Mouse (Mus musculus) embryo, embryonic 11 days (tissue): ENCODE data around the gene Limch1.

Source experiments
- DNase-seq: peaks from one replicate; pipeline ENCODE4 v3.0.0-alpha.2; 2015

The Limch1 gene

DNA sequence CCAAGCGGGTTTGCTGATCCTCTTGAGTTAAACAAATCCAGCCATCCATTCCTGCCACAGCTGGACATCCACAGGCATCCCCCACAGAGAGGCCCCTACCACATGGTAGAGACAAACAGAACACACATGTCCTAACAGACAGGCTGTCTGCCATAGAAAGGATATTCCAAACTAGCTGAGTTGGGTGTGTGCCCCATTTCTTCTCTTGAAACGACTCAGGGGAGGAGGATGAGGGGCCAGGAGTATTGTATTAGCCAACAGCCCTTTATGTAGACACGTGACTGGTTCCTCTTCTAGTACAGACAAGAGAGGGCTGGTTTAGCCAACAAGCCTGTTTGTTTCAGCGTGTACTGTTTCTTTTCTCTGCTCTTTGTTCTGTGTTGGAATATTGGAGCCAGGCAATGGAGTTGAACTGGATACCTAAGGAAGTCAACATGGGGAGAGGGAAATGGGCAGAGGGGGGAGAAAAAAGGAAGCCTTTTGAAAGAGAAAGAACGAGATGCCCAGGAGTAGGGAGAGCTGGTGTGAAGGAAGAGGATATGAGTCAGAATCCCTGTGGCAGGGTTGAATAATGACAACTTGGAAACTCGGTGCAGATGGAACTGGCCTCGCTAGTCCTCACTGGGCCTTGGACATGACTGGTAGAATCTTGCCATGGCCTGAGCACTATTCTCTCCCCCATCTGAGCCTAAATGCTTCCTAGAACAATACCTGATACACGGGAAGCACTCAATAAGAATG, 196.3 kb downstream of the Limch1 start:
- no peak for DNase-seq

DNA sequence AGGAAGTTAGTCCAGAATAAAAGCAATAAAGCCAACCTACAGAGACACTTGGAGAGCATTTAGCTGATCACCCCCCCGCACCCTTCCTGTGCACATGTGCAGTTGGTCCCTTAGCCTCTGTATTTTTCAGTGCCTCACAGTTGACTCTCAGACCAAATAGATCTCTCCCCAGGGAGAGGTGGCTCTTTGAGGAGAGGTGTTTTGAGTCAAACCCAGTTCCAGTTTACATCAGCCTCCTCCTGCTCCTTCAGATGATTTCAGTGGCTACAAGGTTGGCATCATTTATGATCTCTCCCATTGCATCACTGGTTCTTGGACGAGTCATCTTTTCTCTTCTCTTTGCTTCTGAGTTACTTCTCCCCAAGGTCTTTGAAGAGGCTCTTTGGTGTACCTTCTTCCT, 197.3 kb downstream of the Limch1 start:
- no peak for DNase-seq

- no peak for DNase-seq
Measured at GRCm38 (mm10) chr5:66943521-66943920, 197.9 kb downstream of the Limch1 start.

- no peak for DNase-seq
Measured at GRCm38 (mm10) chr5:66947958-66948357, 202.3 kb downstream of the Limch1 start.

DNA sequence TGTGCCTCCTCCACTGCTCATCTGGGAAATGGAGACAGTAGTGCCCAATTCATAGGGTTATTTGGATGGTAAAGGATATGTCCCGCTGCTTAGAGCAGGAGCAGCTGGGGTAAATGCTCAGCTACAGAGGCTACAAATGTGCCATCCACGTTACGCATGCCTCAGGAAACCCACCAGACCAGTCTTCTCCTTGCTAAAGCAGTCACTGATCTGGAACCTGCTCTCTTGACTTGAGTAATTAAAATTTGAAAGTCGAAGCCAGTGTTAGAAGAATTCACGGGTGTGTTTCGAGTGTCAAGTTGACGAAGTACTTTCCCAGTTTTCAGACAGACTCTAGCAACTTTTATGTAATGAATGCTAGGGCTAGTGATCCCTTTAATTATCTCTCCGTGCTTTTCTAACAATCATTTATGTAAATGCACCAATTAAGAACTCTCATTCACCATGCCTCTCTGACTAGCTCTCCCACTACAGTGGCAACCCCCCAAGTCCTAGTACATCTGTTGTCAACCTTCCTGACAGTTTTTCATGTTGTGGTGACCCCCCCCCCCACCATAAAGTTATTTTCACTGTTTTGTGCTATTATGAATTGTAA, 203.6 kb downstream of the Limch1 start:
- DNase-seq = no peak

- no peak for DNase-seq
Measured at GRCm38 (mm10) chr5:66953375-66953774, 207.7 kb downstream of the Limch1 start.

DNA sequence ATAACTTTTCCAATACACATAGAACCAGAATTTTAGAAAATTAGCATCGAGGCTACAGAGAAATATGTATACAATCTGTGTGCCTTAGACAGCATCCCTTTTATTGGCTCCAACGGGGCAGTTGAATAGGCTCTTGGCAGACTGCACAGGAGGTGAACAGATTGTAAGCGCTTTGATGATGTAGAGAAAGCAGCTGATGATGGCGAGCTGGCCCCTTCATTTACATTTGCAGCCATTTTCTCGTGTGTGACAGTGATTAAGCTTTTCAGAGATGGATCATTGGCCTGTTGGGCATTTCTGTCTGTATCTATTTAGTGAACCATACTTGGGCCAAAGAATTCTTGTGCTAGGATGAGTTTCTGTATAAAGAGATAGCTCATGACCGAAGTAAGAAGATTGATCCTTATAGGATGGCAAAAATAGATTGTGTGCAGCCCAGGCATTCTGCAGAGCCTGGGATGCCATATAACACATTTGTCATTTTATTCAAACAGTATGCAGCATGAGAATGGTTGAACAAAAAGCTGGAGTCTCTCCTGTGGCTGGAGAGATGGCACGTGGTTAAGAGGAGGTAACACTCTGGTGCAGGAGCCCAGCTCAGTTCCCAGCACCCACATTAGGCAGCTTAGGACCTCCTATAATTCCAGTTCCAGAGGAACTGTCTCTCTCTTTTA, 208.5 kb downstream of the Limch1 start:
- no peak for DNase-seq

GRCm38 (mm10) chr5:66955245-66955644, 209.6 kb downstream of the Limch1 start:
- DNase-seq = no peak

DNA sequence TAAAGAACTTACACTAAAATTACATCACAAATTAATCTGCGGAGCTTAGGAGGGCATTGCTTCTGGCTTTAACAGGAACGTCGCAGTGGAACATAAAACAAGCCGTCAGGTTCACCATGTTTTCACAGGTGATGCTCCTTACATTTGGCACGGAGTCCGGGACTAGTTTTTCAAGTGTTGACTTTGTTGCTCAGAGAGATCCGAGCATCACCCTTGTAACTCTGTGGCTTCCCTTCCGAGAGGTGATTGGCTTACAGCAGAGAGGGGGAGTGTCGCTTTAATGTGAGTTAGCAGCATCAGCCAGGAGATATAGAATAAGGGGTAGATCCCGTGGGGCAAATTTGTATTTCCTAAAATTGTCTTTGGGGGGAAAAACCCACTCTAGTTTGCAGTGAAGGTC, 212.0 kb downstream of the Limch1 start:
- no peak for DNase-seq

DNA sequence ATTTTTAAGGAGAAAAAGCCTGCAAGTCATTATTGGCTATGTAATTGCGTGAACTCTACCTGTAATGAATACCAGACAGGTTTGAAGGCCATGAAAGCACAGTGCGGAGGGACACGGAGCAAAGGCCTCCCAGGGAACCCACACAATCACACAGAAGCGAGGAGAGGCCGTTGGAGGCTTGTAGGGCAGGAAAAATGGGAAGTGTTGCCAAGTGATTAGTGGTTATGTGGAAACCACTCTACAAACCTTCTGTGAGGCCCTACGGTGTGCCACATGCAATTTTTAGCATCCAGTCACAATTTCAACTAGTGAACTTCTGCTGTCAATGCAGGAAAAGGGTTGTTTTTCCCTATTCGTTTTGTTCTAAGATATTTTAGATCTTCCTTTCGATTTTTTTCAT, 212.5 kb downstream of the Limch1 start:
- DNase-seq = no peak

DNA sequence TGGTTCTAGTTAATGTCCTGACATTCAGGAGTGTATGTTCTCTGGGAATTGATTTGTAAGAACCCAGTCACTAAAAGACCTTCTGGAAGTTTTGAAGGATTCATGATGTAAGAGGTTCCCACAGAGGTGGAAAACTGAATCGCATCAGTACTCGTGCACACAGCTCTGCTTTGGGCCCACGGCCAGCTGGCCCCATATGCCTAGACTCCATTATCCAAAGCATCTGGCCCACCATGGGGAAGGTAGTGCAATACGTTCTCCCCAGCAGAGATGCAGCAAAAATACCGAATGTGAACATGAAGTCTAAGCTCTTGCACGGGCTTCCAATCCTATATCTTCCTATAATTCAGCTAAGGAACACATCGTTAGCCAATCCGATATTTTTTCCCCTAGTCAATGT, 214.3 kb downstream of the Limch1 start:
- no peak for DNase-seq

- peak; percentile 53 for DNase-seq
Measured at GRCm38 (mm10) chr5:66965442-66965841, 219.8 kb downstream of the Limch1 start.

DNA sequence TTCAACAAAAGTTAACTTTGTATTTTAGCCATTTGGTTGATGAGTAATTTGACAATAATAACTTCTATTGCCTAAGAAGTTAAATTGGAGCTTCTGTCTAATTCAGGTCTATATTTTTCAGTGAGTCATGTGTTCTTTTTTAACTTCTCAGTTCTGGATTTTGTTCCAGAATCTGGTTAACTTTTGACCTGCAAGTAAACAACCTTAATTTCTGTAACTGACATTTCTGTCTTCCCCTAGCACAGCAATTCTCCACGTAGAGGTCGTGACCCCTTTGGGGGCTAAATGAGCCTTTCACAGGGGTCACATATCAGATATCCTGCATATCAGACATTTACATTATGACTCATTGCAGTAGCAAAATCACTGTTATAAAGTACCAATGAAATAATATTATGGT, 221.5 kb downstream of the Limch1 start:
- DNase-seq = peak; percentile 28

GRCm38 (mm10) chr5:66967646-66968045, 222.0 kb downstream of the Limch1 start:
- peak; percentile 52 for DNase-seq

DNA sequence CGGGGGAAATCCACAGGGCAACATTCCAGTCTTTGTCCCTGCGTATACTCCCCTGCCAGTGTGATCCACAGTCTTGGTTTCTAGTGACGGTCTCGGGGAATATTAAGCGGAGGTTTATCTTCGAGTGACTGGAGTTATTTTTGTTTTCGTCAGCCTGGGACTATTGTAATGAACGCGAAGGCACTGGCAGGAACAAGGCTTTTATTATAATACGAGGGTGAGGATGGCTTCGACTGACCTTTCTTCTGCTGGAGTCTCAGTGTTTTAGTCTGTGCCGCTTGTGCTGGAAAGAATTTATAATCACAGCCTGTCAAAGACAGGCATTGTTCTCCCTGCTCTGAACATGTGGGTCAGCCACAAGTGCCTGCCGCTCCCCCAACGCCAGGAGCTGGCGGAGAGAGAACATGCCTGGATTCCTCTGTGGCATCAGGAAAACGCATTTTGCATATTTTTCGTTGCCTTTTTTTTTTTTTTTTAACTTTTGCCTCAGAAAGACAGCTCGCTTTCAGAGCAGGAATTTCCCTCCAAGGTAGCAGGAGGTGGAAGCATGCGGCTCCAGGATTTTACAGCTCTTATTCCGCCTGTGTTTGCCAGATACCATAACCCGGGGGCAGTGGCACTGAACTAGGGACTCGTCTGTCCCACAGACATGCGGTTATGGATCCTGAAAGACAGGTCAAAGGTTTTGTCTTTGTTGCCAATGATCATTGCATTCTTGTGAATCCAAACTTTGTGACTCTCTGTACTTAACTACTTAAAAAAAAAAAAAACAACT, 222.6 kb downstream of the Limch1 start:
- DNase-seq = peak; percentile 87

DNA sequence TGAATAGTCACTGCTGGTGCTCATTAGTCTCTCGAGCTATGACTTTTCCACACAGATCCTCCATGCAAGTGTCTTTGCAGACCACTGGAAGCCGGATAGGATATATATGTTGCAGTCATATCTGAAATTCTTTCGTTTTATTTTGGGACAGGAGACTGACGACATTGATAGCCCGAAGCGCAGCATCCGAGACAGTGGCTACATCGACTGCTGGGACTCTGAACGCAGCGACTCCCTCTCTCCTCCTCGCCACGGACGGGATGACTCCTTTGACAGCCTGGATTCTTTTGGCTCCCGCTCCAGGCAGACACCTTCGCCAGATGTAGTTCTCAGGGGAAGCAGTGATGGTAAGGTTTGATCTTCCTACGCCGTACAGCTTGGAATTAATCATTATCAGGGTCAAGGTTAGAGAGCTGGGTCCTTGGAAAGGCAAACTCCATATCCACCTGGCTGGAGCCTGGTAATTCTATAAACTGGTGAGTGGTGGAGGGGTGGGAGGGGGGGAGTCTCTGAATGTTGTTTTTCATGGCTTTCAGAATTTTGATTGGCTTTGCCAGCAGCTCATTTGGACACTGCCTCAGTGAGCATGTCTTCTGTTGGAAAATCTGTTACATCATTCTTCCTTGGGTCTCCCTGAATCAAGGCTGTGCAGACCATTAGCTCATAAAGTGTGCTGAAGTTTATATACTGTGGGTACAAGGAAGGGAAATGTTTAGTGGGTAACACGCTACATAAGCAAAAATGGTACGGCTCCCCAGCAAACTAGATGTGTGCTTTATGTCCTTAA, 223.5 kb downstream of the Limch1 start:
- peak; percentile 51 for DNase-seq

GRCm38 (mm10) chr5:66975621-66976020, 230.0 kb downstream of the Limch1 start:
- no peak for DNase-seq

DNA sequence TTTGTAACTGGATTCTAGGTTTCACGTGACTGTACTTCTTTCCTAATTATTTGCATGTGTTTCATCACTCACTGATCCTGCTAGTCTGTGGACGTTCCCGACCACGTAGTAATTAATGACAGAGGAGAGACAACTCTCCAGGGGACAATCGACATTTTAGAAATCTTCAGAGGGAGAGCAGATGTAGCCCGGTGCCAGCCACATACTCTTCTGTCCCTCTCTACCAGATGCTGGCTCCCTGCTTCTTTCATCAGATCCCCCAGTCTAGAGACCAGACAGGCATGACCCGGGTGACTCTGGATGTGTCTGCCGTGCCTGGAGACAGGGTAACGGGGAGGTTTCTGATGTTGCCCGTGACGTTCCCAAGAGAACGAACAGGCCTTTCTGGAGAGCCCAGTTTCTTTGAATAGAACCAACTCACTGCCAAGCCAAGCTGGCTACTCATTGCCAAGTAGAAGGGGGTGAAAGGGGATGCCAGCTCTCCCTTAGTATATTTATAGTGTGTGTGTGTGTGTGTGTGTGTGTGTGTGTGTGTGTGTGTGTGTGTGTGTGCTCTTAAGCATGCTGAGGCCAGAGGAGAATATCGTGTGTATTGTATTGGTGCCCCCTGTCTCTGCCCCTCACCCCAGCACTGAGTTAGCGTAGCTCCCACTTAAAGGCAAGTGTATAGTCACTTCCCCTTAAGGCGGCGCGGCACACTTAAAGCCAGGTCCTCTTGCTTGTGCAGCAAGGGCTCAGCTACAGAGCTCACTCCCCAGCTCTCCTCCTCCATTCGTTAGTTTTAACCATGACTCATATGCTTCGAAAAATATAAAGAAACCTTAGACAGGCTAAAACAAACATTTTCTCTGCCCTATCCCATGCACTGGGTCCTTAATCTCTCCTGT, 233.9 kb downstream of the Limch1 start:
- peak; percentile 64 for DNase-seq

DNA sequence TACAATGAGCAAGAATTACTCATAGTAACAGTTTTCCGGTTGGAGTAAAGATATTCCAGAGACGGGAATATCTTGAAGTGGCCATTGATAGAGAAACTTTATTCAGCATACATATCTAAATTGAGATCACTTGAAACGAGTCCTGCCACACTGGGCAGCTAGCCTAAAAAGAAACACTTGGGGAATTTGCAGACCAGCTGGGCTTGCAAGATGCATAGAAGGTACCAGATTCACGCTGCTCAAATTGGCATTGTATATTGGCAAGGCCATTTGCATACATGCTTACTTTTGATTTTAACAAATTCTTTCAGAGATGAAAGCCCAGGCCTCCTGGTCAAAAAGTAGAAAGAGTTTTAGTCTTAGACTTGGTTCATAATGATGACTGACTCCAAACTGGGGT, 235.2 kb downstream of the Limch1 start:
- DNase-seq = no peak

- no peak for DNase-seq
Measured at GRCm38 (mm10) chr5:66983104-66983503, 237.5 kb downstream of the Limch1 start.

- DNase-seq = no peak
Measured at GRCm38 (mm10) chr5:66988926-66989325, 243.3 kb downstream of the Limch1 start.

GRCm38 (mm10) chr5:66989531-66989930, 243.9 kb downstream of the Limch1 start:
- no peak for DNase-seq
